Mouse (Mus musculus) retina, embryonic 14.5 days (tissue): ENCODE measurements around the gene Washc1.
"Not testable (repeated sequence)": the region's sequence is repeated elsewhere in the genome, so short reads cannot be mapped to it uniquely, and the experiment has no call there.

Source experiments
- DNase-seq: peaks from one replicate; pipeline ENCODE4 v3.0.0-alpha.2; 2015; ENCODE audit warnings: low spot score

Gene Washc1

DNA sequence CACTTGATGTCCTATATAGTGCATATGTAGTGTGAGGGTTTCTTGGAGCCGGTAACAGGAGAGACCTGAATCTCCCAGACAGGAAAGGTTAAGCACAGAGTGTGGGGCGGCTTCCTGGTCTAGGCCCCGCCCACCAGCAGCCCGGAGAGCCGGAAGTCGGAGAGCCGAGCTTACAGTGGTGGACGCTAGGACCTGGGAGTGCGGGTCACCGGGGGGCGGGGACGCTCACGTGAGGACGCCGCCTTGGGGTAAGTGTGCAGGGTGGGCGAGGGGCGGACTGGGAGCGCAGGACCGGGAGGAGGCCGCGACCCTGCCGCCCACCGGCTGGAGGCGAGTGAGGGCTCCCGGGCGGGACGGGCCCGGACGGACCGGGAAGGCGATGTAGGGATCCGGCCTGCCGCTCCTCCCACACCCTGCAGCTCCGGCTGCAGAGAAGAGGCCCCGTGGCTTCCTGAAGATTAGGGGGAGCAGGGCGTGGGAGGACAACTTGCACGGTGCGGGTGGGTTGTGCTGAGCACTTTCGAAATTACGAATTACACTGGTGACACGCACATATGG lies at the start of gene Washc1:
Washc1 (plus strand) TSS at position 144 of the 558 bp plus-strand sequence.
- peak; percentile 93 for DNase-seq

DNA sequence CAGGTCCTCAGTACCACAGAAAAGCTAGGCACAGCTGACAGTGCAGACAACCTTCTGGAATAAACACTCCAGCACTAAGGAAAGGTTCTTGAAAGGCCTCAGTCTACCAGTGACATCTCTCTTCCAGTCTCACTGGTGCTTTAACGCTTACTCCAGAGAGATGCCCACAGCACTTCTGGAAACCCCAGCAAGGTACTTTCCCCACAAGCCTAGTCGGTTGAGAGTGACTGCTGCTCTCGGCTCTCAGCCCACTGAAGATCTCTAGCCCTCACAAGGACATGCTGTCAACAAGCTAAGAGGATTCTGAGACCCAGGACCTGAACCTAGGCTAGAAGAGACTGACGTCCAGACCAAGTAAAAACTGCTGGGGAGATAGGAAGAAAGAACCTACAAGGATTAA lies 46.2 kb upstream of the Washc1 start:
- no peak for DNase-seq

DNA sequence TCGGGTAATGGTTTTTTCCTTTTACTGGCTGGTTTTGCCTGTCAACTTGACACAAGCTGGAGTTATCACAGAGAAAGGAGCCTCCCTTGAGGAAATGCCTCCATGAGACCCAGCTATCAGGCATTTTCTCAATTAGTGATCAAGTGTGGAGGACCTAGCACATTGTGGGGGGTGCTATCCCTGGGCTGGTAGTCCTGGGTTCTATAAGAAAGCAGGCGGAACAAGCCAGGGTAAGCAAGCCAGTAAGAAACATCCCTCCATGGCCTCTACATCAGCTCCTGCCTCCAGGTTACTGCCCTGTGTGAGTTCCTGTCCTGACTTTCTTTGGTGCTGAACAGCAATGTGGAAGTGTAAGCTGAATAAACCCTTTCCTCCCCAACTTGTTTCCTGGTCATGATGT lies 42.3 kb upstream of the Washc1 start:
- not testable (repeated sequence) for DNase-seq

DNA sequence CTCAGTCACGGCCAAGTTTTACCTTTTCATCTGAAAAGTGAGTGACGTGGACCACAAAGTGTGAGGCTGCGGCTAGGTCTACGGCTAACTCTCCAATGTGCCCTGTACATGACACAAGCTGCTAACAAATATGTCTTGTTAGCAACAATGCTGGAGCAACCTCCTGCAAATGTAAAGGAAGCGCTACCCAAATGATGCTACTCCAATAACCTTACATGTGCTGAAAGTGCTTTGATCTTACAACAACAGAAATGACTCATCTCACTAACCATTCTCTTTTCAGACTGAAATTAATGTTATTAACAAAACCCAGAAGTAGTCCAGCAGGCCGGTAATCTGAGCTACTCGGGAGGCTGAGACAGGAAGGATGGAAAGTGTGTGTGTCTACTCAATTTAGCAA lies 37.4 kb upstream of the Washc1 start:
- DNase-seq, result no peak

DNA sequence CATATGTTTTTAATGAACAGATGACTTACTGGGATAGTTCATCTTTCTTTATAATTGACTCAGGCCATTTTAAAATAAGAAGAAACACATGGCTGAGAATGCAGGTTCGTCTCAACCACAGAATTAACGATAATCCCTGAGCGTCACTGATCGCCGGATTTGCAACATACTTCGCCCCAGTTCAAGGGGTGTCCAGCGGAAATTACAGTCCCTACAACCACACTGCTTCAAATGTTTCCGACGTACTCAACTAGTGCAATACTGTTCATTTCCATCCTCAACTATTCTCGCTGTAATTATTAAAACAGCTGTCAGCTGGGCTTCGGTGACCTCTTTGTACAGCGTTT lies 35.5 kb upstream of the Washc1 start:
- peak; percentile 36 for DNase-seq

DNA sequence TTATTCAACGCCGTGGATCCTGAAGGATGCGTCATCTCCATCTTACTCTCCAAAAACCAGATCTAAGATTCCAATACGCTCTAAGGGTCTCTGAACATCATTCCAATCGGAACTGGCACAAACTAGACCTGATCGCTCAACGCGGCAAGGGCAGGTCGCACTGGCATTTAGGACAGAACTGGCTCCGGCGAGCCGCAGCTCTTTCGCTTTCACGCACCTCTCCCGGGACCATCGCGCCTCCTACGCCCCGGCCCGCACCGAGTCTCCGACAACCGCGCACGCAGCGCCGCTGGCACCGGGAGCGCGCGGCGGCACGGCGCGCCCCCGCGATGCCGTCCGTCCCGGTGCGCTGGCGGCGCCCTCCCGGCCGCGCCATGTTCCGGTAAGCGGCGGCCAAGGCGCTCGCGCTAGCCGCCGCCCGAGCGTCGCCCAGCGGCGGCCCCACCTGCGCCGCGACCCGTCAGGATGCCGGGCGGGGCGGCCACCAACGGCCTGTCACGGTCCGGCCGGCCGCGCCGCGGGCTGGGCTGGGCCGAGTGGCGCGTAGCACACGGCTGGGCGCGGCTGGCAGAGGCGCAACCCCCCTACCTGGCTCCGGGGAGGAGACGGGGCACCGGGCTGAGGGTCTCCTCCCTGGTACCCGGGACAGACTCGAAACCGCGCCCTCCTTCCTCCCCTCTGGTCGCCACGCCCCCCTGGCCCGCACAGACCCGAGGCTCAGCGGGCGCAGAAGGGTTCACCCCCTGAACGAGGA lies 35.0 kb upstream of the Washc1 start:
- peak; percentile 57 for DNase-seq

DNA sequence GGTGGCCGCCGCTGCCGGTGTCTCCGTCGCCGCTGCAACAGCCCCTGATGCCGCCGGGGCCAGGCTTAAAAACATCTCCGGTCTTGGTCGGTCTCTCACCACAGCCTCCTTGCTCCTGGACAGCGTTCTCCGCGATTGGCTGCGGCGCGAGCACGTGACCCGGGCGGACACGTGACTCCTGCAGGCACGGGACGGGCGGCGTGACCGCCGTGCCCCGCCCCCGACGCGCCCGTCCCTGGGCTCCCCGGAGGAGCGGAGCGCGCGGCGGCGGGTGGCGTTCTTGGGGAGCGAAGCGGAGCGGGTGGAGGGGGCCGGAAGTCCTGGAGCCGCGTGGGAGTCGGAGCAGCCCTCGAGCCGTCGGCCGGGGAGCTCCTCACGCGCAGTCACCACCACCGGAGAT lies 34.4 kb upstream of the Washc1 start, which contains the start of gene Ankrd12:
Ankrd12 (minus strand) TSS at position 156 of the 400 bp plus-strand sequence.
- DNase-seq, result peak; percentile 90

DNA sequence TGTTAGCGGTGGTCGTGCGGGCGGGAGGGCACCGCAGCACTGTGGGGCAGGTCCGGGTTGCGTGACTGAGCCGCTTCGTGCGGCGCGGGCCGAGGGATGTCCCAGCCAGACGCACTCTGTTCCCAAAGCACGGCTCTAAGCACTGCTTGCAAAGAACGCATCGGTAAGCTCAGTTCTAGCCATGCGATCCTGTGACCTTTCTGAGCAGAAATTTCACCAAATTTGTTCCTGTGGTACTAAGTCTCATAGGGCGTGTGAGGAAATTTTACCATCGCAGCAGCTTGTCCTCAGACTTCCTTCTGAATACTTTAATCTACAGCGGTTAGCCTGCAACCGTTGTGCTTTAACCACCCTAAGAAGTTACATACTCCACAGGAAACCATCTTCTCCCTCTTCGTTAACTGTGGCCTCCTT lies 33.9 kb upstream of the Washc1 start:
- DNase-seq, result peak; percentile 43

DNA sequence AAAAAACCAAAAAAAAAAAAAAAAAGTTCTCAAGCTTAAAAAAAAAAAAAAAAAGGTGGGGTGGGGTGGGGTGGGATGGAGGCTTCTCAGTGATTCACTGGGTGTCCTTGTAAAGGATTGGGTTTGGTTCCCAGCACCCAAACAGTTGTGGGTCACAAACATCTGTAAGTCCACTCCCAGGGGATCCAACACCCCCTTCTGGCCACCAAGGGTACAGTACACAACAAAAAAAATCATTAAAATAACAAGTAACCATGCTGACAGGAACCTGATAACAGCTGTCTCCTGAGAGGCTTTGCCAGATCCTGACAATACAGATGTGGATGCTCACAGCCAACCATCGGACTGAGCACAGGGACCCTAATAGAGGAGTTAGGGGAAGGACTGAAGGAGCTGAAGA lies 26.9 kb upstream of the Washc1 start:
- DNase-seq, result no peak

DNA sequence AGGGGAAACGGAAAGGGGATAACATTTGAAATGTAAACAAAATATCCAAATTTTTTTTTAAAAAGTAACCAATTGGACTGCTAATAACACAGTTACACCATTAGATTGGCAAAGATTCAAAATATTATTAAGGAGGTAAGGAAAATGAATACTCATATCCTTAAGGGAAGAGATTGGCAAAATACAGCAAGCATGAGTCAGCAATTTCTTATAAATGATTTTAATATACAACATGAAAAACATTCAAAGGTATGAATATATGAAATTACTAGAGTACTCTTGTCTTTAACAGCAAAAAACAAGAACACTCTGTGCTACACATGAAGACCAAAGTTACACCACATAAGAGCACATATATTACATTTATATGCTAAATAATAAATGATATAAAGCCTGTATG lies 26.3 kb upstream of the Washc1 start:
- no peak for DNase-seq

DNA sequence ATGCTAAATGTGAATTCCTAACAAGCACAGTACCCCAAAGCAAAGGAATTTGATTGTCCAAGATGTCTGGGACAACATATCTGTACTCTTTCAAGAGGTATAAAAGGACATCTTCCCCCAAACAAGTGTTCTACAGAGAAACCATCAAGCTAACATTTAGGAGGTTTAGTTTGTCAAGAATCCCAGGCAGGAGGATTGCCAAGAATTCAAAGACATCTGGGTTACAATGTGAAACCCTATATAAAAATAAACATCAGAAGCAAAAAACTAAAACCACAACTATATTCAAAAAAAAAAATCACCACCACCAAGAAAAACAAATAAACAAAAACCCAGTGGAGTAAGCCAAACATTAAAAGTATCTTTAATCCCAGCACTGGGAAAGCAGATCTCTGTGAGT lies 21.1 kb upstream of the Washc1 start:
- no peak for DNase-seq

DNA sequence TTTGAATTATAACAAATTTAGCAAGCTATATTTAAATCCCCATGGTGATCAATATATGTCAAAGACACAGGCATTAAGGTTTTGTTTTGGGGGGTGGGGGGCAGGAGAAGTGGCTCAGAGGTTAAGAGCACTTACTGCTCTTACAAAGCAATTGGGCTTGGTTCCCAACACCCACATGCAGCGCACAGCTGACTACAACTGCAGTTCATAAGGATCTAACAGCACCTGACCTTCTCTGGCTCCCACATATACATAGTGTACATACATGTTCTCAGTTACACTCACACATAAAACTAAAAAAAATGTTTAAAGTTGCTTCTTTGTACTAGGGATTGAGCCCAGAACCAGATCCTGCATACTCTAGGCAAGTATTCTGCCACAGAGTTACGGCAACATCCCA lies 20.0 kb upstream of the Washc1 start:
- no peak for DNase-seq

DNA sequence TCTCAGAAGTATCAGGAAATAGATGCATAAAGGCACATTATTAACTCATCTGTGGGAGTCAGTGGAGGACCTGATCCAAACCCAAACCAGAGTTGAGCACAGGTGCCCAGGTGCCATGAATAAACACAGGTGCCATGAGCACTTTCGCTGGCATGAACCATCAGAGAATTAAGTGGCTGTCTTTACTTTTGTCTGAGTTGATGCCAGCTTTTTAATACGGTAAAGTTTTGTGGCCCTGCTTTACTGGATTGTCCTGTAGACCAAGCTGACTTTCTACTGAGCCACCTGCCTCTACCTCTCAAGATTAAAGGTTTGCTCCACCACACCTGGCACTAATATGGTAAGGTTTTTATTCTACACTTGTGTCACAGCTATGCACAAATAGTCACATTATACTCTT lies 19.3 kb upstream of the Washc1 start:
- no peak for DNase-seq

DNA sequence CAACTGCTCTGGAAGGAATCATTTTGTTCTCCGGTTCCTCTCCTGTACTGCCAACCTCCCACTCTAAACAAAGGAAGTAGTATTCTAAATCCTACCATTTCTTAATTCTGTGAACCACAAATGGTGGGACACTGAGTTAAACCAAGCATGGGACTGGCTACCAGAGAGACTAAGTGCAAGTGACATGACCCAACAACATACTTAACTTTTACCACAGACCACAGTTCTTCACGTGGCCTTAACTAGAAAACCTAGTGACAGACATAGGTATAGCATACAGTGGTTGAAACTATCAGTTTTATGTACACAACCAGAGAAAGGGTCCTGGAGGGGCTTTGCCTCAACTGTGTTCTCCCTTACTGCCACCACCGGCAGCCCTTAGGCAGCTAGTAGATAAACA lies 18.7 kb upstream of the Washc1 start:
- no peak for DNase-seq

DNA sequence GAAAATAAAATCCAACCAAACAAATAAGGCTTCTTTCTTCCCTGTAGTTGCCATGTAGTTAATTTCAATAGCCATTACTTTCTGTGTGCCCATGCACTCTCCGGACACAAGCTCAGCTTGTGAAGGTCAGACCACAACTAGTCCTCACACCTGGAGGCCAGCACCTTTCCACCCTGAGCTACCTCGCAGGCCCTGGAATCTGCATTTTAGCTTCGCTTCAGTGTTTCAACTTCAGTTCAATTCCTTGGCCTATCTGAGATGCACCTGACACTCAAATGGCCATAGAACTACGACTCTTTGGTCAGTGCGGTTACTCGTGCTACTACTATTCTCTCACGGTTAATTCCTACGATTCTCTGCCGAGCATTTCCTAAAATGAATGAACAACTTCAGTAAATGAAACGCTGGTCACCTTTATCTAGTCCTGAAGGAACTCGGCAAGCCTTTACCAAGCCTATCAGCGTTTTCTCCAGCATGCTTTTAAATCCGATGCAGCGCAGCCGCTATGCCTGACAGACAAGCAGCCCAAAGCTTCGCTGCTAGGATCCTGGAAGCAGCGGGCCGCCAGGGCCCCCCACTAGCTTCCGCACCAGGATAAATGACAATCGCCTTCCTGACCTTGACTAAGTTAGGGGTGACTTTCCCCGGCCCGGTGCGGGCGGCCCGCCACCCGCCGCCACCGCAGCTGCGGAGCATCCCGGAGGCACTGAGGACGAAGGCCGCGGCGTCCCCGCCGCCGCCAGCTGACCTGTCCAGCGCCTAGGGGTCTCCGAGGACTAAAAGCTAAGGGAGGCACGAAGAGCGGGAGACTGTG lies 10.6 kb upstream of the Washc1 start:
- no peak for DNase-seq

DNA sequence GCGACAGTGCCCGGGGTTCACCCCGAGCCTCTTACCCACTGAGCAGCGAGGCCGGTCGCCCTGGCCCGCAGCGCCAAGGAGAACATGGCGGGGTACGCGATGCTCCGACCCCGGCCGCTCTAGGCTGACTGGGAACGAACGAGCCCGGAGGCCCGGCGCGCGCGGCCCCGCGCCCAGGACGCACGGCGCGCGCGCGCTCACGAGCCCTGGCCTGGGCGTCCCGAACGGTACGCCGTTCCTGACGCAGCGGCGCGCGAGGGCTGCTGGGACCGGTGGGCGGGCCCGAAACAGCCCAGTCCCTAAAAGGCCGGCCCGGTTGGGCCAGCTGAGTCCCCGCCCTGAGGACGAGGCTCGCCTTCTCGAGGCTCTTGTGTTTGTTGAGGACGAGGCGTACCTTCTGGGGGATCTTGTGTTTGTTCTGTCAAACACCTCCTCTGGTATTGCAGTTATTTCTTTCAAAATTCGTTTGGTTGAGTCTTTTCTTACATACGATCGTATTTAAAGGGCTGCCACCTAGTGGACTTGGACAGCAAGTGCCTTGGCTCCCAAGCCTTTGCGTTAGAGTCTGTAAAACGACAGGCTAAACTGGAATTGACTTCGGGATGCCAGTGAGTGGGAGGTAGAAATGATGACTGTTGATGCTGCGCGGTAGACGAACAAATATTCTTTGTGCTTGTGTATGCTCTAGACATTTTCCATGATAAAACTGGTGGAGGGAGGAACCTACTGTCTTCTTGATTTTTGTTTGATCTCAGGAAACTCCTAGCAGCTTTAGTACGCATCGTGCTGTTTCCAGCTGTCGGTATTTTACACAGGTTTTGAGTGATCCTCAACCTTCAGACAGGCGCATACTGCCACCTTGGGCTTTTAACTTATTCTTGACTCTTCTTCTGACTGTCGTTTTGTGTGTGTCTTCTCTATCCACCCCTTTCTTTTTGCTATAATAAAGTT lies 9.7 kb upstream of the Washc1 start, which contains the start of gene Ndufv2:
Ndufv2 (minus strand) TSS at position 180 of the 951 bp plus-strand sequence.
- peak; percentile 99 for DNase-seq

DNA sequence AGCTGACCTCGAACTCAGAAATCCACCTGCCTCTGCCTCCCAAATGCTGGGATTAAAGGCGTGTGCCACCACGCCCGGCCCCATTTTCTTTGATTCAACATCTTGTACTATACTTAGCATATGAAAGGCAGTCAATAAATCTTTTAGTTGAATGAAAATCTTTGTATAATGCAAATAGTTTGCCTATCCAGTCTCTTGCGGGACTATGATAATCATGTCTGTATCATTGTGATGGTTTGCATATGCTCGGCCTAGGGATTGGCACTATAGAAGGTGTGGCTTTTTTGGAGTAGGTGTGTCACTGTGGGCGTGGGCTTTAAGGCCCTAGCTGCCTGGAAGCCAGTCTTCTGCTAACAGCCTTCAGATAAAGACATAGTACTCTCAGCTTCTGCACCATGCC lies 7.3 kb upstream of the Washc1 start:
- no peak for DNase-seq

DNA sequence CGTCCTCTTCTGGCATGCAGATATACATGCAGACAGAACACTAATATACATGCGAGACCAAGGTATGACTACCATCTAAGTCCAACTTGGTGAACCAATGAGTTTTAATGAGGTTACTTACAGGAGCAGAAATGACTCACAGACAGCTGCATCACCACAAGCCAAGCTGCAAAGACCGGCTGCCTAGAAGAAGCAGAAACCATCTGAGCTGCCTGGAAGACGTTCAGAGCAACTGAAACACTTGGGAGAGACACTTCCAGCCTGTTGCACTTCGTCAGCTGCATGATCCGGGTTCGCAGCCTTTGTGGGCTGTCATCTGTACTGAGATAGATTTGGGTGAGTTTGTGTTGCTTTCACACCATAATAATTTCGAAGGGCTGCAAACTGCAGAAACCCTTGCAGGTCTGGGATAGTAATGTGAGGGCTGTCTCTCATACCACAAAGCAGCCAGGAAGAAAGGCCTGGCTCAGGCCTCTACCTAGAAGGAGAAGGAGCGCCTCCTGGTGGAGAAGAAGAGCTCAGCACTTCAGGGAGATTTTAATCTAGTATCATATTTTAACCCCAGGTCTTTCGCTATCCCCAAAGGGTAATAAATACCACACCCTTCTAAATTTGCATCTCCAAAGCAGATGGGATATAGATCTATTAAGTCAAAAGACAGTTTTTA lies 4.6 kb upstream of the Washc1 start:
- DNase-seq, result peak; percentile 87

DNA sequence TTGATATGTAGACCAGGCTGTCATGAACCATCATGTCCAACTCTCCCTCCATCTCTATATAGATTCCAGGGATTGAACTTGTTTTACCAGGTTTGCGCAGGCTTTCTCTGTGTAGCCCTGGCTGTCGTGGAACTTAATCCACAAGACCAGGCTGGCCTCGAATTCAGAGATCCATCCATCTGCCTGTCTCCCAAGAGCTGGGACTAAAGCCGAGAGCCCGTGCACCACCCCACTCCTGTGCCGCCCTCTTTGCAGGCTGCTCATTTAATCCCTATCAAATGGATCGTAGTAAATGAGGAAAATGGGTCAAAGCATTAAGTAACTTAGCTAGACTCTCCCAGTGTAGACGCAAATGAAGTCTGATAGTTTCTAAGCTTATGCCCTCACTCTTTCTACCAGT lies 3.9 kb upstream of the Washc1 start:
- no peak for DNase-seq

DNA sequence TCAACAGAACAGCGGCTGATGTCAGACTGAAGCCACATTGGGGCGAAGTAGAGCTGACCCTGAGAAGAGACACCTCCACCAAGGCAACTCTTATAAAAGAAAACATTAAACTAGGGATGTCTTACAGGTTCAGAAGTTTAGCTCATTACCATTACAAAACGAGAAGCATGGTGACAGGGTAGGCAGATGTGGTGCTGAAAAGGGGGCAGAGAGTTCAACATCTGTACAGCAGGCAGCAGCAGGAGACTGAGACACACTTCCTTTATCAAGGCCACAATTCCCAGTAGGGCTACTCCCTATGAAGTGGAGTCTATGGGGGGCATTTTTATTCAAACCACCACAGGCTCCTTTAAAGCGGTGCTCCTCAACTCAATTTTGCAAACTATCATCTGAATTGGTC lies 3.1 kb upstream of the Washc1 start:
- no peak for DNase-seq

DNA sequence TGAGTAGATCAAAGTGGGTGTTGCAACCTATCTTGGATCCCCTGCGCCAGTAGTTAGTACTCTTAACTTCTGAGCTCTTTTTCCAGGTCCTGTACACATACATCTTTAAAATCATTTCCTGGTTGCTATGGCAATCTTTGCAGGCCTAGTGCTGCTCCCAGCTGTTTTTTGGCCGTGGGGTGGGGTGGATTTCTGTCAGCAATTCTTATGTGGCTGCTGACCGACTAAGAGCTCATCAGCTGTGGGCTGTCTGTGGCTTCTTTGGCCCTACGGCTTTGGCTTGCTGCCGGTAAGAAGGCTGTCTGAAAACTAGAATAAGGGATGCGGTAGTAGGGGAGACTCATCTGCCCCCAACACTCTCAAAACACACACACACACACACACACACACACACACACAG lies 599 bp upstream of the Washc1 start:
- peak; percentile 6 for DNase-seq
